Mouse (Mus musculus) colon, adult 2 months (tissue): ENCODE data around the gene Pptc7. TPM values are rescaled to one million over a fixed set of nuclear protein-coding genes. Genes with fewer than 3 reads are reported as not detected.

Source experiments
- polyA plus RNA-seq: library from polyadenylated mRNA; depleted of rRNA; stranded (reverse); fragments of >200 nt; gene quantifications from 2 replicates; pipeline ENCODE4 v1.2.3, GENCODE M21; 2012; rRNA removed

The Pptc7 gene
- 32.6 and 38.3 TPM in 2 replicates for polyA plus RNA-seq

GRCm38 (mm10) chr5:122284183-122285028 is at the start of gene Pptc7:
Pptc7 (plus strand) TSS chr5:122284365.

DNA sequence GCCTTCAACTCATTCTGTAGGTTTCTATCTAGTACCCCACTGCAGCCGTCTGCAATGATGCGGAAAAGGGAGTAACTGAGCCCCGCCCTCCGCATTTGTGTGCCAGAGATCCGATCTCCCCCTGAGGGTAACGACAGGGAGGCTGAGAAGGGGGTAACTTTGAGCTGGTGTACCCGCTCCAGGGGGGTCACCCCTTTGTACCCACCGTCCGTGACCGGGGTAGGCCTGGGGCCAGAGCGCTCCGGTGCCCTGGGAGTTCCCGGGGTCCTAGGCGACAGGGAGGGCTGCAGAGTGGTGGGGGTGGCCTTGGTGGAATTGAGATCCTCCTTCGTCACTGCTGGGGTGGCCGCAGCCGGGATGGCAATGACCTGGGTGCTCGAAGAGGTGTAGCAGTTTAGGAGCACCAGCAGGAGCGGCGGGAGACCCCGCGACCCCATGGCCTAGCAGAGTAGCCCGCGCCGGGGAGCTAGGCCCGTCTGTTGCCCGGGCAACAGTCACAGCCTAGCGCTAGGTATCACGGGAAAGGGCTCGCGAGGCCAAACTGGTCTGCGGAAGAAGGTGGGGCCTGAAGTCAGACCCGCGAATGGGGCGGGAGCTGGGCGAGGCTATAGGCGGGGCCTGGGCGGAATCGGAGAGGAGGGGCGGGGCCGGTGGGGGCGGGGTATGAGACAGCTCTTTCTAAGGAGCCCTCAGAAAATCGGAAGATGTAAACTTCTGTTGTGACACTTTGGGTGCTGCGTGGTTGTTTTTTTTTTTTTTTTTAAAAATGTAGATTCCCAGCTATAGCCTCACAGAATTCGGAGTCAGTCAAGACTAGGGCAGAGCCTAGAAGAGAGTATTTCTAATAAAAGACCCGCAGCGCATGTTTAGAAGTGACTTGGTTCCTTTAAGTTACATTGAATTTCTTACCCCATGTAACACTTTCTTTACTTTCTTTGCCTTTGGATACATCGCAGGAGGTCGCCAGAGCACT is 19.9 kb upstream of the Pptc7 start, which contains the start of gene Tctn1:
Tctn1 (minus strand) TSS at position 528 of the 973 bp plus-strand sequence.

GRCm38 (mm10) chr5:122353807-122354491 is 69.8 kb downstream of the Pptc7 start, which contains the start of the genes Rad9b and Vps29:
Rad9b (minus strand) TSS chr5:122354233.
Vps29 (plus strand) TSS chr5:122354369.

DNA sequence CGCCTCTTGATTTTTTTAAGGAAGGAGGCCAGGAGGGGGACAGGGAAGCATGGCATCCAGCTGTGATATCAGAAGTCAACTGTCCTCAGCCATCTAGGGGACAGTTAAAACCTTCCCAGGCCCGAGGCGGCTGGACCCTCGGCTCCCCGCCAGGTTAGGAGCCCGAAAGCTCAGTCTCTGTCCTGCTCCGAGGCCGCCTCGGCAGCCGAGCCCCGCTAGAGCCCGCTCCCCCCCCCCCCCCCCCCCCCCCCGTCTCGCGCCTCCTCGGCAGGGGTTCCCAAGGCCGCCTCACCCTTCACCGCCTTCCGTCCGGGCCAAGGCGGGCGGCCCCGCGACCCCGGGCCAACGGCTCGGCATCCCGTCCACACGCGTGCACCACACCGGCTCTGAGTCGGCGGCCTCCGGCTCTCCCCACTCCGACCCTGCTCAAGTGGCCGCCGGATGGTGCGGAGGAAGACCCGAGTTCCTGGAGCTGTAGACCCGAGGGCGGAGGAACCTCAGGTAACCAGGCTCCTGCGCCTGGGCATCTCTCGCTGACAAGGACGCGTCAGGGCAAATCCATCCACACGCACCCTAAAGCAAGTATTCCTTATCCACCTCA is 87.5 kb downstream of the Pptc7 start, which contains the start of gene Gpn3:
Gpn3 (plus strand) TSS at position 286 of the 601 bp plus-strand sequence.

GRCm38 (mm10) chr5:122372192-122372769 is 88.1 kb downstream of the Pptc7 start, which contains the start of gene Fam216a:
Fam216a (minus strand) TSS chr5:122372364.

Other genes with a start within 250 kb of the Pptc7 start
- 1.4 and 1.7 TPM in 2 replicates for gene Cux2, start 234.3 kb upstream of the Pptc7 start, polyA plus RNA-seq
- not detected in 2 replicates for gene Myl2, start 183.4 kb upstream of the Pptc7 start, polyA plus RNA-seq
- 0.17 TPM in 1 of 2 replicates, not detected in the other for gene Ccdc63, start 143.5 kb upstream of the Pptc7 start, polyA plus RNA-seq
- 82.6 and 82.8 TPM in 2 replicates for gene Ppp1cc, start 126.1 kb upstream of the Pptc7 start, polyA plus RNA-seq
- gene Hvcn1, start 77.6 kb upstream of the Pptc7 start, polyA plus RNA-seq, result 8.4 and 8.9 TPM in 2 replicates
- gene Tctn1, start 19.9 kb upstream of the Pptc7 start, polyA plus RNA-seq, result 19.7 and 20.7 TPM in 2 replicates
- 2.3 and 2.9 TPM in 2 replicates for gene Rad9b, start 69.9 kb downstream of the Pptc7 start, polyA plus RNA-seq
- gene Vps29, start 70.0 kb downstream of the Pptc7 start, polyA plus RNA-seq, result 26.0 and 30.4 TPM in 2 replicates
- 56.5 and 75.0 TPM in 2 replicates for gene Gpn3, start 87.5 kb downstream of the Pptc7 start, polyA plus RNA-seq
- 7.8 and 8.4 TPM in 2 replicates for gene Fam216a, start 88.0 kb downstream of the Pptc7 start, polyA plus RNA-seq
- gene Arpc3, start 107.5 kb downstream of the Pptc7 start, polyA plus RNA-seq, result 155 and 156 TPM in 2 replicates
- gene Anapc7, start 137.3 kb downstream of the Pptc7 start, polyA plus RNA-seq, result 20.3 and 22.3 TPM in 2 replicates
- 85.2 and 89.9 TPM in 2 replicates for gene Atp2a2, start 217.9 kb downstream of the Pptc7 start, polyA plus RNA-seq